Mouse (Mus musculus): Measurements from ENCODE around the gene Mrpl33. TPM values are rescaled to one million over a fixed set of nuclear protein-coding genes. Genes with fewer than 3 reads are reported as not detected.

Gene Mrpl33
- polyA plus RNA-seq, 1 experiment from 2014 or later, result 232 TPM

- Histone ChIP-seq H3K27ac (peak overlapping the region; percentile 89), H3K9me3 (replicated peaks) (no peaks in the 10 kb centered on the region), H3K4me1 (peaks cover 42% of the 10 kb centered on the region), H3K36me3 (no peaks in the 10 kb centered on the region), H3K27me3 (replicated peaks) (no peaks in the 10 kb centered on the region), H3K9ac (peak overlapping the region; percentile 48; the same call in 1 of the 2 replicates), H3K4me2 (peak overlapping the region; percentile 69), H3K4me3 (peak overlapping the region; percentile 43)
- WGBS (ENCODE audit: insufficient replicate concordance), result 19% methylated on average over 2 of the region's 2 CpGs
- peak; percentile 100 for ATAC-seq
These were observed 89.3 kb downstream of the Mrpl33 start for GRCm38 (mm10) chr5:31686040-31686439.

- 53% methylated on average over 3 of the region's 3 CpGs for WGBS (ENCODE audit: insufficient replicate concordance)
- Histone ChIP-seq H3K4me3 (no peak overlapping the region), H3K4me2 (0 out of 2 replicates have a peak overlapping the region, but pooled peaks have one; percentile 16), H3K9me3 (replicated peaks) (no peaks in the 10 kb centered on the region), H3K27ac (peak overlapping the region; percentile 82), H3K9ac (0 out of 2 replicates have a peak overlapping the region, but pooled peaks have one; percentile 22), H3K36me3 (no peaks in the 10 kb centered on the region), H3K27me3 (replicated peaks) (no peaks in the 10 kb centered on the region), H3K4me1 (peaks cover 42% of the 10 kb centered on the region)
- no peak for ATAC-seq
These were observed 91.2 kb downstream of the Mrpl33 start for GRCm38 (mm10) chr5:31687972-31688371.

GRCm38 (mm10) chr5:31693191-31693590, 96.5 kb downstream of the Mrpl33 start:
- Histone ChIP-seq H3K9ac (no peak overlapping the region), H3K4me3 (no peak overlapping the region), H3K27me3 (replicated peaks) (no peaks in the 10 kb centered on the region), H3K4me1 (peaks cover 37% of the 10 kb centered on the region), H3K27ac (no peak overlapping the region), H3K36me3 (peaks cover 5% of the 10 kb centered on the region; the same call in 1 of the 2 replicates), H3K9me3 (replicated peaks) (no peaks in the 10 kb centered on the region), H3K4me2 (no peak overlapping the region)
- ATAC-seq, result no peak

DNA sequence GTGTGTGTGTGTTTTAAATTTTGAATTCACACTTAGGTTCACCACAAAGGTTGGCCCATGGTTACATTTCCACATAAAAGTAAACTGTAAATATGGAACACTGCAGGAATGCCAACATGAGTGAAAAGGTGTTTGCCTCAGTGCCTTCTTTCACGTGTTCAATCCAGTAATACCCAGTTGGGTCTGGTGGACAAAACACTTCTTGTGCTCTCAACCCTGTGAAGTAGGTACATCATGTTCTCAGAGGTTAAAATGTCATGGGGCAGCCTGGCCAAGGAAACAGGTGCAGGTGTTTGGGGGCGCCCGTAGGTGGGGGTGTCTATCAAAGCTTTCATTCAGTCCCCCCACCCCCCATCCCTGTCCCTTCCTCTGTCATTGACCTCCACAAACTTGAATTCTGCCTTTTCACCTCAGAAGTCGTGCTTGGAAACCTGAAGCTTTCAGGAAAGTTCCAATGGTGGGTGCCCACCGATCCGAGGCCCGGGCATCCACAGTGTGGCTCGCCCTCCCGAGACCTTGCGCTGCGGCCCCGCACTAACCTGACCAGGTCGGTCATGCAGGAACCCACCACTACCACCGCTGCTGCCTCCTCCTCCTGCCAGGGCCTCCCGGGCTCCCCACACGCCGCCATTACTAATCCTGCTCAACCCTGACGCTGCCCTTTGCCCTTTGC, 100.4 kb downstream of the Mrpl33 start, which contains the start of gene Rbks:
Gene Rbks, minus strand, starts transcription at position 657 of the 673 bp plus-strand sequence.
- Histone ChIP-seq H3K27ac (peak within 1 kb of the TSS; percentile 96), H3K9me3 (replicated peaks) (no peaks in the 10 kb centered on the region), H3K4me2 (peak within 1 kb of the TSS; percentile 88), H3K4me3 (peak within 1 kb of the TSS; percentile 88), H3K4me1 (peaks cover 47% of the 10 kb centered on the region), H3K9ac (peak within 1 kb of the TSS; percentile 81), H3K36me3 (peaks cover 9% of the 10 kb centered on the region), H3K27me3 (replicated peaks) (no peaks in the 10 kb centered on the region)
- no peak for ATAC-seq
- 8% methylated on average over 18 of the region's 18 CpGs for WGBS (ENCODE audit: insufficient replicate concordance)

DNA sequence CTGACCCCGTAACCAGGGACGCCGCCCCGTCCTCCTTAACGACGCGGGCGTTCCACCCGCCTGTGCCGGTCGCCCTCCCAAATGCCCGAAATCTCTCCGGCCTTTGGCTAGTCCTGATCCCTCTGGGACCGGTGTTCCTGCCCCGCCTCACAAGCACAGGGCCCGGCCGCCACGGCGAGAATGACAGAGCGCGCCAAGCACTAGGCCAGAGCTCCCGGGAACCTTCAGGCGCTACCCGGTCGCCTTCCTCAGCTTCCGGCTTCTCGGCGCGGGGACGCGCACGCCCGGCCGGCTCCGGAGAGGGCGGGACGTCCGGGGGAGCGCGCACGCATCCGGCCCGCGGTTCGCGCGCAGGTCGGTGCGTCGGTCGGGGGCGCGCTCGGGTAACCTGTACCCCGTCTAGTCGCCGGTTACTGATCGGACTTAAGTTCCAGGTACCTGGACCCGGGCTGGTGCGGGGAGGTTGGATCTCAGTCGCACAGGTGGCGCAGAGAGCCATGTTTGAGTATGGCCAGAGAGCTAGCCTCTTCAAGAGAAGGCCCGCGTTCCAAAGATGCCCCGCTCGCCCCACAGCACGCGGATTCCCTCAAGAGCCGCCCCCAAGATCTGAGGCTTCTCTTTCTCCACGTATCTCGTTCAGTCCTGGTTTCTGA, 101.0 kb downstream of the Mrpl33 start, which contains the start of gene Babam2:
Gene Babam2, plus strand, starts transcription at position 41 of the 653 bp plus-strand sequence.
- H3K27ac ChIP-seq, result peak within 1 kb of the TSS; percentile 96
- WGBS (ENCODE audit: insufficient replicate concordance), result under 1% methylated on average over 71 of the region's 71 CpGs
- peak within 1 kb of the TSS; percentile 81 for H3K9ac ChIP-seq
- ATAC-seq, result peak; percentile 92
- no peaks in the 10 kb centered on the region for H3K27me3 ChIP-seq (replicated peaks)
- no peaks in the 10 kb centered on the region for H3K9me3 ChIP-seq (replicated peaks)
- peak within 1 kb of the TSS; percentile 88 for H3K4me3 ChIP-seq
- peaks cover 16% of the 10 kb centered on the region for H3K36me3 ChIP-seq
- H3K4me1 ChIP-seq, result peaks cover 53% of the 10 kb centered on the region
- H3K4me2 ChIP-seq, result peak within 1 kb of the TSS; percentile 88

DNA sequence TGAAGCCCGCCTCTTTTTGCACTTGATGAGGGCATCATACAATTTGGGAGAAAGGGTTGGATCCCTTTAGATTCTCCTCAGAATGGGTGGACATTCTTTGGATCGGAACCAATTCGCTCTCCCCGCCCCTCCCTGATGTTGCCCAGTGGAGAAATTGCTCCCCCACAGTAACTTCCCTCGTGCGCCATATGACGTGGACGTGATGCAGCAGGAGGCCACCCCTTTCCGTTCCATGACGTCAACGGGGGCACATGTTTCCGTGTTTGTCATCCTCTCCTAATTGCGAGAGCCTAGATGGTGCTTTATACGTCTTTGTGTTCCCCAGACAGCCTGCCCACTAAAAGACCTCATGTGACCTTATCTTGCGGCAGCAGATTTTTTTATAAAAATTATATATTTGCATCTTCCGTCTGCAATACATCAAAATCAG, 101.6 kb downstream of the Mrpl33 start:
- H3K4me3 ChIP-seq, result peak overlapping the region; percentile 88
- WGBS (ENCODE audit: insufficient replicate concordance), result 3% methylated on average over 16 of the region's 16 CpGs
- peaks cover 21% of the 10 kb centered on the region for H3K36me3 ChIP-seq
- peaks cover 54% of the 10 kb centered on the region for H3K4me1 ChIP-seq
- no peaks in the 10 kb centered on the region for H3K27me3 ChIP-seq (replicated peaks)
- peak overlapping the region; percentile 88 for H3K4me2 ChIP-seq
- ATAC-seq, result peak; percentile 72
- H3K9ac ChIP-seq, result peak overlapping the region; percentile 81
- peak overlapping the region; percentile 96 for H3K27ac ChIP-seq
- no peaks in the 10 kb centered on the region for H3K9me3 ChIP-seq (replicated peaks)

DNA sequence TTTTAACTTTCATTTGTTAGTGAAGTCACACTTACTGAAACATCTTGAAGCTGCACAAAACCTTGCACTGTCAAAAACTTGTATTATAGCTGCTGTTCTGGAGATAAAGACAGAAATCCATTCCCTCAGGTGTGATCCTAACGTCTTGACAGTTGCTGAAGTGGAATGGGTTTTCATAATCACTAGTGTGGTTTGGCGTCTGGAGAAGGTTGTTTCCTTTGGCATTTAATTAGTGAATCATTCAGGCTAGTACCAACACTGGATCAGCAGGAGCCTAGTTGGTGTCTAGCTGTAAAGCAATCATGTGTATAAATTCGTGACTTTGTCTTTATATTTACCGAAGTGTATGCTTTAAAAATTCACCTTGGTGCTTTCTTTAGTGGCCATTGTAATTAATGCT, 102.2 kb downstream of the Mrpl33 start:
- ATAC-seq, result no peak
- peak overlapping the region; percentile 50 for H3K27ac ChIP-seq

GRCm38 (mm10) chr5:31699397-31699796, 102.7 kb downstream of the Mrpl33 start:
- Histone ChIP-seq H3K4me3 (no peak overlapping the region), H3K9ac (no peak overlapping the region), H3K27ac (no peak overlapping the region; the same call in 1 of the 2 replicates), H3K4me1 (peaks cover 54% of the 10 kb centered on the region), H3K4me2 (peak overlapping the region; percentile 88), H3K27me3 (replicated peaks) (no peaks in the 10 kb centered on the region), H3K9me3 (replicated peaks) (no peaks in the 10 kb centered on the region), H3K36me3 (peaks cover 32% of the 10 kb centered on the region)
- no peak for ATAC-seq

More for the DNA sequence above, 102.2 kb downstream of the Mrpl33 start:
- peak overlapping the region; percentile 81; the same call in 1 of the 2 replicates for H3K9ac ChIP-seq
- 52% methylated on average over 4 of the region's 4 CpGs for WGBS (ENCODE audit: insufficient replicate concordance)
- peaks cover 54% of the 10 kb centered on the region for H3K4me1 ChIP-seq
- H3K36me3 ChIP-seq, result peaks cover 28% of the 10 kb centered on the region
- H3K4me2 ChIP-seq, result peak overlapping the region; percentile 88
- H3K4me3 ChIP-seq, result no peak overlapping the region
- no peaks in the 10 kb centered on the region for H3K27me3 ChIP-seq (replicated peaks)
- no peaks in the 10 kb centered on the region for H3K9me3 ChIP-seq (replicated peaks)

DNA sequence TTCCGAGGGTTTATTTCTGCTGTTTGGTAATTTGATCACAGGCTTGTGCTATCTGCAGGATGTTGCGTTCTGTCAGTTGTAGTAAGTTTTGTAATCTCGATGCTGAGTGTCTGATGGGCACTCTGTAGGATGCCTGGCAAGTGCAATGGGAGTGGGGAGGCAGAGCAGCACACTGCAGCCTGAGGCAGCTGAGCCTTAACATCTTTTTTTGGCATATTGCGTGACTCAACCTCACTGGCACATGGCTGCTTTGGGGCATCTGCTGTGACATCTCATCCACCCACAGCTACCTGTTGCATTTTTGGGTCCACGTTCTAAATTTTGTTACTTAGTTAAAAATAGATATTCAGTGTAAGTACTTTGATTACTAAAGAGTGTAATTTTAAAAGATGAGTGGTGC, 108.2 kb downstream of the Mrpl33 start:
- ATAC-seq, result no peak
- Histone ChIP-seq H3K4me3 (no peak overlapping the region), H3K4me1 (peaks cover 16% of the 10 kb centered on the region), H3K27ac (no peak overlapping the region), H3K9me3 (replicated peaks) (no peaks in the 10 kb centered on the region), H3K4me2 (no peak overlapping the region), H3K27me3 (replicated peaks) (no peaks in the 10 kb centered on the region), H3K36me3 (peaks cover 48% of the 10 kb centered on the region), H3K9ac (no peak overlapping the region)
- 83% methylated on average over 5 of the region's 5 CpGs for WGBS (ENCODE audit: insufficient replicate concordance)

GRCm38 (mm10) chr5:31706826-31707225, 110.1 kb downstream of the Mrpl33 start:
- H3K27ac ChIP-seq, result no peak overlapping the region
- H3K9me3 ChIP-seq (replicated peaks), result no peaks in the 10 kb centered on the region
- ATAC-seq, result no peak
- peaks cover 9% of the 10 kb centered on the region for H3K4me1 ChIP-seq
- no peak overlapping the region for H3K4me3 ChIP-seq
- H3K4me2 ChIP-seq, result no peak overlapping the region
- H3K27me3 ChIP-seq (replicated peaks), result no peaks in the 10 kb centered on the region
- 80% methylated on average over 4 of the region's 4 CpGs for WGBS (ENCODE audit: insufficient replicate concordance)
- no peak overlapping the region for H3K9ac ChIP-seq
- peaks cover 51% of the 10 kb centered on the region for H3K36me3 ChIP-seq

GRCm38 (mm10) chr5:31709389-31709788, 112.7 kb downstream of the Mrpl33 start:
- H3K36me3 ChIP-seq, result peaks cover 26% of the 10 kb centered on the region
- no peak overlapping the region for H3K27ac ChIP-seq
- no peaks in the 10 kb centered on the region for H3K9me3 ChIP-seq (replicated peaks)
- H3K9ac ChIP-seq, result no peak overlapping the region
- WGBS (ENCODE audit: insufficient replicate concordance), result 68% methylated on average over 1 of the region's 1 CpGs
- peaks cover 18% of the 10 kb centered on the region for H3K4me1 ChIP-seq
- no peaks in the 10 kb centered on the region for H3K27me3 ChIP-seq (replicated peaks)
- ATAC-seq, result no peak
- no peak overlapping the region for H3K4me2 ChIP-seq
- no peak overlapping the region for H3K4me3 ChIP-seq

DNA sequence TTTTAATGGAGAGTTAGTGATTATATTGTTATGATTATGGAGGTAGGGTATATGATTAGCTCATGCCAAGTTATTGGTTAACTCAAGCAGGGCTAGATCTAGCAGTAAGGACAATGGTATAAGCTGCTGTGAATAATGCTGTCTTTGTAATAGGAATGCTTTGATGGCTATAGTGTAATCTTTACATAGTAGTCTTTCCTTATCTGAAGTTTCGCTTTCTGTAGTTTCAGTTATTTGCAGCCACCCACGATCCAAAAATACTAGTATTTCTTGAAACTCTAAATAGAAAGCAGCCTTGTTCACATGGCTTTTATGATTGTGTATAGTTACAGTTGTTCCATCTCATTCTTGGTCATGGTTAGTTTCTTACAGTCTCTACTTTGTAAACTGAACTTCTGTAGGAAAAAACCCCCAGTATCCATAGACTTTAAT, 116.6 kb downstream of the Mrpl33 start:
- Histone ChIP-seq H3K27ac (no peak overlapping the region), H3K4me1 (peaks cover 22% of the 10 kb centered on the region), H3K36me3 (peaks cover 11% of the 10 kb centered on the region), H3K27me3 (replicated peaks) (no peaks in the 10 kb centered on the region), H3K4me3 (no peak overlapping the region), H3K4me2 (no peak overlapping the region), H3K9me3 (replicated peaks) (no peaks in the 10 kb centered on the region), H3K9ac (no peak overlapping the region)
- ATAC-seq, result no peak
- WGBS (ENCODE audit: insufficient replicate concordance), result 54% methylated on average over 2 of the region's 2 CpGs
